In the genomic region with DNA sequence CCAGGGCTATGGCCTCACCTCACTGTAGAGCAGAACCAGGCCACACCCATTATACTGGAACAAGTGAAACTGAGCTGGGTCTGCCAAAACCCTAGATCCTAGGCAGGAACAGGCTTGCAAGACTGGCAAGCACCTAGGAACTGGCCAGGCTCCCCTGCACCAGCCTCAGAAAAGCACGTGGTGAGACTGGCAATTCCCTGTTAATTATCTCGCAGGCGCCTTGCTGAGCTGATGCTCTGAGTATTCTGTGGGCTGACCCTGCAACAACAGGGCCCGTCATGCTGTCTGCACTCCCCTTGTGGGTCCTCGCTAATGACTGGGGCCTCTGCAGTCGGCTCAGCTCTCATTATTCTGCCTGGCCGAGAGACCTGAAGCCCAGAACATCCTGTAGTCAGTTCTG, we compare ENCODE assay signal across 9 mouse cellular contexts. TPM values are rescaled to one million over a fixed set of nuclear protein-coding genes. Genes with fewer than 3 reads are reported as not detected.
DNase-seq lines count a peak whose midpoint lies in the region; ATAC-seq and TF ChIP-seq lines count a peak whose summit lies in the region.
"Had no signal": no experiment of that assay in that cellular context is flagged by ENCODE, and none has a peak within 500 bp of the region (broad histone marks: within the 10 kb centered on the region; RNA-seq: fewer than 3 reads in every experiment).

No protein-coding gene starts in this region.

- H3K4me3 ChIP-seq in kidney, embryonic 15.5 days (replicated peaks), result no peak overlapping the region
- H3K4me3 ChIP-seq in forebrain, embryonic 11.5 days (ENCODE audit: low read depth, low read length), result no peak overlapping the region
- no peak overlapping the region for H3K4me3 ChIP-seq in thymus, adult 2 months (ENCODE audit: control insufficient read depth, insufficient read depth, low read length)
- H3K4me3 ChIP-seq: lung, embryonic 15.5 days had no signal

- no peak overlapping the region for H3K9ac ChIP-seq in kidney, embryonic 15.5 days
- no peak overlapping the region for H3K9ac ChIP-seq in forebrain, embryonic 11.5 days (ENCODE audit: low read length)
- H3K9ac ChIP-seq: lung, embryonic 15.5 days had no signal

- WGBS in kidney, embryonic 15.5 days, result 22% methylated on average over 7 of the region's 7 CpGs
- WGBS in forebrain, embryonic 11.5 days, result 43% methylated on average over 7 of the region's 7 CpGs
- 91% methylated on average over 7 of the region's 7 CpGs for WGBS in thymus, adult 2 months

- ATAC-seq in kidney, embryonic 15.5 days (replicated peaks; ENCODE audit: low FRiP score), result peak; percentile 58
- ATAC-seq in forebrain, embryonic 11.5 days (replicated peaks; ENCODE audit: low FRiP score), result peak; percentile 70

- no peaks in the 10 kb centered on the region for H3K9me3 ChIP-seq in kidney, embryonic 15.5 days (replicated peaks)
- H3K9me3 ChIP-seq in forebrain, embryonic 11.5 days (ENCODE audit: control insufficient read depth, low read length), result no peaks in the 10 kb centered on the region
- H3K9me3 ChIP-seq: lung, embryonic 15.5 days had no signal

- no peak overlapping the region for H3K4me2 ChIP-seq in kidney, embryonic 15.5 days
- no peak overlapping the region for H3K4me2 ChIP-seq in forebrain, embryonic 11.5 days (ENCODE audit: low read depth, low read length, severe bottlenecking)
- H3K4me2 ChIP-seq: lung, embryonic 15.5 days had no signal

- no peak for TF ChIP-seq POLR2A in thymus, adult 2 months (IDR thresholded peaks at IDR 0.05; ENCODE audit: control insufficient read depth, extremely low read depth, insufficient read depth, low read length, poor library complexity)

- no peak for TF ChIP-seq CTCF in thymus, adult 2 months (IDR thresholded peaks at IDR 0.05; ENCODE audit: borderline replicate concordance, control insufficient read depth, extremely low read depth, insufficient read depth, low read length, poor library complexity)

- H3K36me3 ChIP-seq in kidney, embryonic 15.5 days, result peaks cover 70% of the 10 kb centered on the region
- H3K36me3 ChIP-seq in forebrain, embryonic 11.5 days (ENCODE audit: control insufficient read depth, insufficient read depth, low read length), result no peaks in the 10 kb centered on the region; the same call in 1 of the 2 replicates
- peaks cover 7% of the 10 kb centered on the region; the same call in 1 of the 2 replicates for H3K36me3 ChIP-seq in thymus, adult 2 months (ENCODE audit: control insufficient read depth, insufficient read depth, low read length)

- H3K4me1 ChIP-seq in kidney, embryonic 15.5 days, result peaks cover 41% of the 10 kb centered on the region
- H3K4me1 ChIP-seq in forebrain, embryonic 11.5 days (replicated peaks; ENCODE audit: control insufficient read depth, insufficient read depth, low read length), result peaks cover 11% of the 10 kb centered on the region
- peaks cover 10% of the 10 kb centered on the region for H3K4me1 ChIP-seq in thymus, adult 2 months (replicated peaks; ENCODE audit: control insufficient read depth, insufficient read depth, low read length)

- no peaks in the 10 kb centered on the region for H3K27me3 ChIP-seq in kidney, embryonic 15.5 days
- H3K27me3 ChIP-seq in forebrain, embryonic 11.5 days (ENCODE audit: control insufficient read depth, insufficient read depth, low read length), result no peaks in the 10 kb centered on the region
- no peaks in the 10 kb centered on the region for H3K27me3 ChIP-seq in thymus, adult 2 months (ENCODE audit: control insufficient read depth, insufficient read depth, low read length)
- H3K27me3 ChIP-seq: lung, embryonic 15.5 days had no signal

- intact Hi-C loops in left cerebral cortex, postnatal 4 days (cut with DNase I), result no loop called here

- peak overlapping the region; percentile 49 for H3K27ac ChIP-seq in kidney, embryonic 15.5 days
- H3K27ac ChIP-seq in forebrain, embryonic 11.5 days (ENCODE audit: low read depth, low read length), result no peak overlapping the region; the same call in 1 of the 2 replicates
- no peak overlapping the region for H3K27ac ChIP-seq in thymus, adult 2 months (ENCODE audit: control insufficient read depth, insufficient read depth, low read length)
- H3K27ac ChIP-seq: lung, embryonic 15.5 days had no signal

- DNase-seq in kidney, postnatal 25 days, result no peak
- DNase-seq in brain, embryonic 18.5 days (ENCODE audit: low read depth, low spot score), result peak; percentile 26
- peak; percentile 70 for DNase-seq in forebrain, embryonic 11.5 days (ENCODE audit: low spot score)
- peak; percentile 46 for DNase-seq in left cerebral cortex, postnatal 4 days
- DNase-seq in T-cell, adult 2 months (ENCODE audit: low spot score), result no peak
- no peak for DNase-seq in ovary, postnatal 14 days (ENCODE audit: low spot score)
- DNase-seq in thymus, adult 2 months, result no peak

RNA-seq across cellular contexts. Expression of a gene that starts 57.7 kb away (rescaled TPM):
- 41.5 and 42.1 TPM in 2 replicates for polyA plus RNA-seq in kidney, embryonic 15.5 days (2015; fragmentation: Nextera tagmentation; extraction: Ambion mirVana)
- 34.8 and 38.4 TPM in 2 replicates for polyA plus RNA-seq in forebrain, embryonic 11.5 days (2014; fragmentation: Nextera tagmentation; extraction: Ambion mirVana)
- total RNA-seq in left cerebral cortex, postnatal 4 days (2021), result 10 to 100 TPM; 19.9 to 20.8 TPM
- 105 and 108 TPM in 2 replicates for polyA plus RNA-seq in thymus, adult 2 months (2012; rRNA removed)

Comparison
In these comparisons a context has a peak if more than half of its experiments do, and no peak if none do; other contexts are left out.
1. DNase-seq: peak in brain, embryonic 18.5 days (single experiment), forebrain, embryonic 11.5 days (single experiment) and left cerebral cortex, postnatal 4 days (single experiment); none in kidney, postnatal 25 days (0 of 2), T-cell, adult 2 months (single experiment), ovary, postnatal 14 days (single experiment) and thymus, adult 2 months (single experiment).